Mouse (Mus musculus) brain, embryonic 18.5 days (tissue): ENCODE measurements around the gene Nudt8.
"Not testable (repeated sequence)": the region's sequence is repeated elsewhere in the genome, so short reads cannot be mapped to it uniquely, and the experiment has no call there.

Experiments
- DNase-seq: peaks from one replicate; pipeline ENCODE4 v3.0.0-alpha.2; 2012; ENCODE audit warnings: low read depth, low spot score

Gene Nudt8

GRCm38 (mm10) chr19:4000119-4000900 lies at the start of gene Nudt8, which contains the start of gene Gm49405:
Gene Nudt8, plus strand, starts transcription at chr19:4000580.
Gene Gm49405, plus strand, starts transcription at chr19:4000626.
- DNase-seq: peak; percentile 94

- no peak for DNase-seq
Observed at GRCm38 (mm10) chr19:3951461-3951860, 48.9 kb upstream of the Nudt8 start.

- DNase-seq: no peak
Observed at GRCm38 (mm10) chr19:3952099-3952498, 48.3 kb upstream of the Nudt8 start.

- no peak for DNase-seq
Observed at GRCm38 (mm10) chr19:3955033-3955432, 45.3 kb upstream of the Nudt8 start.

GRCm38 (mm10) chr19:3955804-3956203 lies 44.6 kb upstream of the Nudt8 start:
- DNase-seq: no peak

- not testable (repeated sequence) for DNase-seq
Observed at GRCm38 (mm10) chr19:3957296-3958036, 42.9 kb upstream of the Nudt8 start.

- DNase-seq: no peak
Observed at GRCm38 (mm10) chr19:3958470-3958869, 41.9 kb upstream of the Nudt8 start, which contains the start of gene Aldh3b3. Gene Aldh3b3, plus strand, starts transcription at chr19:3958645.

- no peak for DNase-seq
Observed at GRCm38 (mm10) chr19:3959030-3959429, 41.4 kb upstream of the Nudt8 start.

- no peak for DNase-seq
Observed at GRCm38 (mm10) chr19:3960211-3960610, 40.2 kb upstream of the Nudt8 start.

GRCm38 (mm10) chr19:3961805-3962204 lies 38.6 kb upstream of the Nudt8 start:
- DNase-seq: not testable (repeated sequence)

- no peak for DNase-seq
Observed at GRCm38 (mm10) chr19:3962469-3962868, 37.9 kb upstream of the Nudt8 start.

GRCm38 (mm10) chr19:3964030-3964429 lies 36.4 kb upstream of the Nudt8 start:
- no peak for DNase-seq

- DNase-seq: no peak
Observed at GRCm38 (mm10) chr19:3966330-3967075, 33.9 kb upstream of the Nudt8 start.

GRCm38 (mm10) chr19:3967258-3967657 lies 33.1 kb upstream of the Nudt8 start:
- DNase-seq: no peak

GRCm38 (mm10) chr19:3972229-3972628 lies 28.2 kb upstream of the Nudt8 start, which contains the start of gene Aldh3b2:
Gene Aldh3b2, plus strand, starts transcription at chr19:3972328.
- no peak for DNase-seq

GRCm38 (mm10) chr19:3974608-3975007 lies 25.8 kb upstream of the Nudt8 start:
- not testable (repeated sequence) for DNase-seq

- DNase-seq: no peak
Observed at GRCm38 (mm10) chr19:3975866-3976265, 24.5 kb upstream of the Nudt8 start.

- peak; percentile 42 for DNase-seq
Observed at GRCm38 (mm10) chr19:3980309-3980708, 20.1 kb upstream of the Nudt8 start.

GRCm38 (mm10) chr19:3980917-3981316 lies 19.5 kb upstream of the Nudt8 start:
- DNase-seq: no peak

GRCm38 (mm10) chr19:3983527-3984200 lies 16.7 kb upstream of the Nudt8 start:
- no peak for DNase-seq

GRCm38 (mm10) chr19:3985261-3985681 lies 15.1 kb upstream of the Nudt8 start:
- DNase-seq: no peak
